Mouse (Mus musculus) G1E (cell line): ENCODE measurements around the gene Lgals9. TPM values are rescaled to one million over a fixed set of nuclear protein-coding genes. Genes with fewer than 3 reads are reported as not detected.

Experiments
- ATAC-seq: 2 replicates; pipeline ENCODE4 v1.8.0; 2016; ENCODE audit warnings: mild to moderate bottlenecking; ENCODE audit not compliant: insufficient number of reproducible peaks, poor library complexity, low FRiP score, severe bottlenecking; ENCODE audit errors: extremely low read depth
- DNase-seq: peaks from one replicate; pipeline ENCODE4 v3.0.0; 2012; ENCODE audit warnings: low spot score
- H3K27me3 ChIP-seq: 2 replicates; pipeline ENCODE4 v1.6.1; 2012; ENCODE audit warnings: mild to moderate bottlenecking, low read length, inconsistent platforms; ENCODE audit not compliant: insufficient read depth
- H3K36me3 ChIP-seq: replicated peaks from 2 replicates; pipeline ENCODE3; 2012; ENCODE audit warnings: mild to moderate bottlenecking, inconsistent platforms
- H3K4me1 ChIP-seq: 2 replicates; pipeline ENCODE4 v1.6.1; 2012; ENCODE audit warnings: low read depth, low read length, inconsistent platforms, mixed read lengths; ENCODE audit not compliant: insufficient read depth
- H3K4me3 ChIP-seq: 2 replicates; pipeline ENCODE4 v1.5.1; 2012; ENCODE audit warnings: low read depth, mild to moderate bottlenecking, inconsistent platforms, low read length, moderate library complexity, mixed read lengths
- H3K9me3 ChIP-seq: replicated peaks from 2 replicates; pipeline ENCODE4 v1.6.1; 2012; ENCODE audit warnings: inconsistent platforms
- CTCF ChIP-seq: IDR thresholded peaks from 2 replicates; pipeline ENCODE4 v1.5.1; 2012; ENCODE audit warnings: low read depth, low read length, inconsistent platforms, mixed read lengths
- GATA1 ChIP-seq: IDR thresholded peaks from 2 replicates; pipeline ENCODE4 v1.6.1; 2012; ENCODE audit warnings: borderline replicate concordance, low read length, inconsistent platforms, mixed read lengths
- GATA2 ChIP-seq: IDR thresholded peaks from 2 replicates; pipeline ENCODE4 v1.6.1; 2012; ENCODE audit warnings: low read depth, low read length, inconsistent platforms, borderline replicate concordance
- POLR2AphosphoS5 ChIP-seq: IDR thresholded peaks from 2 replicates; pipeline ENCODE4 v1.6.1; 2012; ENCODE audit warnings: low read depth, low read length, inconsistent platforms; ENCODE audit not compliant: insufficient replicate concordance
- TAL1 ChIP-seq: conservative IDR thresholded peaks from 2 replicates; pipeline ENCODE4 v1.6.1; 2012; ENCODE audit warnings: low read depth, low read length, inconsistent platforms, mixed read lengths
- polyA plus RNA-seq: library from polyadenylated mRNA; stranded (reverse); fragments of >175 nt; gene quantifications from 2 replicates; pipeline ENCODE4 v1.2.3, GENCODE M21; 2012
- total RNA-seq, 2 experiments: library from RNA; stranded (forward) in 1 of 2; stranded (reverse) in 1 of 2; fragments of 200-1000 nt in 1 of 2; fragments of >200 nt in 1 of 2; fragmentation: Nextera tagmentation in 1 of 2; gene quantifications; 2 replicates each; pipeline ENCODE4 v1.2.3; 2014 to 2017

Gene Lgals9
- total and polyA plus RNA-seq, 3 experiments = 41.2 to 786 (median 183) TPM

DNA sequence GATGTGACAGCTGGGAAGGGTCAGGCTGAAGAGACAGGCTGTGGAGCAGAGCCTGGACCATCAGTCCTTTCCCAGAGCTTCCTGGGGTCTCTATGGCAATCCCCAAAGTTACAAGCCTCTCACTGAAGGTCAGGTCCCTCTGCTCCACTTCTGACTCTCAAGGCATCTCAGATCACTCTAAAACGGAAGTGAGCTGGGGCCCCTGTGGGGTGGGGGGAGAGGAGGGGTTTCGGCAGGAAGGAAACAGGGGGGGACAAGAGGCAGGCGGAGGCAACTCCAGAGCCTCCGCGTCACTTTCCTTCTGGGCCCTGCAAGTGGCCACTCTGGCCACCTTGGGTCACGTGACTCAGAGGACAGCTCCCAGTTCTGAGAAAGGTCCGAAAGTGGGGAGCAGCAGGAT, 38.6 kb upstream of the Lgals9 start:
- TF ChIP-seq GATA1 (no peak), POLR2AphosphoS5 (no peak), GATA2 (no peak), TAL1 (no peak), CTCF (no peak)
- ATAC-seq (peak; percentile 49; the same call in 1 of the 2 replicates), DNase-seq (no peak)
- peaks cover 34% of the 10 kb centered on the region for H3K36me3 ChIP-seq
- peaks cover 27% of the 10 kb centered on the region for H3K4me1 ChIP-seq
- no peaks in the 10 kb centered on the region for H3K9me3 ChIP-seq
- H3K27me3 ChIP-seq = peaks cover 38% of the 10 kb centered on the region; the same call in 1 of the 2 replicates
- no peak overlapping the region for H3K4me3 ChIP-seq

DNA sequence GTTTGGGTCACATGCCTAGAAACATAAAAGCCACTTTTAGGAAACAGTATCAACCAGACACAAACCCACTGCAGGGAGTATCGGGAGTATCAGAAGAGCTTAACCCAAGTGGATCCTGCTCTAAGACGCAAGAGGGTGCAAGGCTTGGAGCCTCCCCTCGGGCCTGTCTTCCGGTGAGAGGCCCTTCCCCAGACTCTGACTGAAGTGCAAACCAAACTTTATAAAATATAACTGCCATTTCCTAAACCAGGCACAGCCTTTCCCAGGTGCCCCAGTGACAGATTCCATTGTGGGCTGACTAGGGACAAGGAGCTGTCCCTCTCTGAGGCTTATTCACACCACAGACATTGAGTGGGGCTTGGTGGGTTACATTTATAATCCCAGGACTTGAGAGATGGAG, 38.1 kb upstream of the Lgals9 start:
- TF ChIP-seq POLR2AphosphoS5 = no peak
- no peak for TF ChIP-seq GATA2
- TF ChIP-seq TAL1 = no peak
- no peak for TF ChIP-seq CTCF
- TF ChIP-seq GATA1 = no peak
- H3K36me3 ChIP-seq = peaks cover 35% of the 10 kb centered on the region
- DNase-seq (no peak), ATAC-seq (no peak)
- no peaks in the 10 kb centered on the region for H3K9me3 ChIP-seq
- H3K27me3 ChIP-seq = peaks cover 40% of the 10 kb centered on the region; the same call in 1 of the 2 replicates
- H3K4me1 ChIP-seq = peaks cover 32% of the 10 kb centered on the region
- H3K4me3 ChIP-seq = no peak overlapping the region

DNA sequence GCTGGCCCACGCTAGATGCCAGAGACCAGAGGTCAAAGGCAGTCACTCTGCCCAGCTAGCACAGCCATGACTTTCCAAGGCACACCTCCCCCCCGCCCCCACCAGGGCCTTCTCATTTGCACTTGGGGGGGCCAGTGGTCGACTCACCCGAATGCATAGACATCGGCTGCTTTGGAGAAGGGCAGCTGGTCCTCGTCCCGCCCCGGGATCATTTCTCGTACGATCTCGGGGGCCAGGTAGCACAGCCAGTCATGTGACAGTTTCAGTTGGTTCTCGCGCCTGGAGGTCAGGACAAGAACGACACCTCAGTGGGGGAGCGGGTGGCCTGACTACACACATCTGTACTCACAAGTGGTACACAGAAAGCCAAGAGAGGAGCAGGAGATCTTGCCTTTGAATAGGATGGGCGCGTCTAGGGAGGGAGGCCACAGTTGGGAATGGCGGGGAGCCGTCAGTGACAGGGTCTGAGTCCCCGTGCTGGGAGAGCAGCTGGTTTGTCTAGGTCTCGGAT, 35.8 kb upstream of the Lgals9 start:
- TF ChIP-seq CTCF = no peak
- TF ChIP-seq POLR2AphosphoS5 = no peak
- no peak for TF ChIP-seq GATA2
- TF ChIP-seq TAL1 = no peak
- TF ChIP-seq GATA1 = no peak
- DNase-seq (no peak), ATAC-seq (no peak)
- H3K4me3 ChIP-seq = no peak overlapping the region
- H3K4me1 ChIP-seq = peaks cover 54% of the 10 kb centered on the region
- peaks cover 30% of the 10 kb centered on the region; the same call in 1 of the 2 replicates for H3K27me3 ChIP-seq
- H3K9me3 ChIP-seq = no peaks in the 10 kb centered on the region
- peaks cover 27% of the 10 kb centered on the region for H3K36me3 ChIP-seq

DNA sequence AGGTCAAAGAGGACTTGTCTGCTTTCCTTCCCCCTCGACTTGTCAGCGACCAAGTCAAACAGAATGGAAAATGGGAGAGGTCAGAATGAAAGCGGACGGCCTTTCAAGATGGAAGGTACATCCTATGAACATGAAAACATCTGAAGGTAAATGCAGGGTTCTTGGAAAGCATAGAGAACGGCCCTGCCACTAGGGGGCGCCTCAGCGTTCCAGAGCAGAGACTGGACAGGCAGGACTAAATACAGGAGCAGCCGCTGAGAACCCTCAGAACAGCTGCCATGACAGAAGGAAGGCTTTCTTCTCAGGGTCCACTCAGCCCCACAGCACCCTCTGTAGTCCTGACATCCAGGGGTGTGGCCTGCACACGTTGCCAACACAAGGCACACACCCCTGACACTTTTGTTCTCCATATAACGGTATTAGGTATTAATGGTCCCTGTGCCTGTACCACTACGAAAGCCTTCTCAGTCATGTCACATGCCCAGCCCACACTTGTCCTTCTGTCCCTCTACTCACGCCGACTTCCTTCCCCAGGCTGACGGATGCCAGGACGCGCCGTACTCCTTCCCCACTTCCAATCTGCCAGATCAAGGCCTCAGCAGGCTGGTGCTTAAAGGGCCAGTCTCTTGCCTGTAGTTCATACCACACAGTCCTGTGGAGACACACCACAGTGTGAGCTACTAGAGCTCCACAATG, 35.2 kb upstream of the Lgals9 start:
- no peak for DNase-seq
- Histone ChIP-seq H3K27me3 (peaks cover 26% of the 10 kb centered on the region; the same call in 1 of the 2 replicates), H3K36me3 (peaks cover 27% of the 10 kb centered on the region), H3K9me3 (no peaks in the 10 kb centered on the region), H3K4me3 (no peak overlapping the region), H3K4me1 (peaks cover 59% of the 10 kb centered on the region)
- TF ChIP-seq GATA1 = no peak
- no peak for TF ChIP-seq GATA2
- peak; percentile 75 for TF ChIP-seq CTCF
- no peak for TF ChIP-seq TAL1
- TF ChIP-seq POLR2AphosphoS5 = no peak
- ATAC-seq = no peak

DNA sequence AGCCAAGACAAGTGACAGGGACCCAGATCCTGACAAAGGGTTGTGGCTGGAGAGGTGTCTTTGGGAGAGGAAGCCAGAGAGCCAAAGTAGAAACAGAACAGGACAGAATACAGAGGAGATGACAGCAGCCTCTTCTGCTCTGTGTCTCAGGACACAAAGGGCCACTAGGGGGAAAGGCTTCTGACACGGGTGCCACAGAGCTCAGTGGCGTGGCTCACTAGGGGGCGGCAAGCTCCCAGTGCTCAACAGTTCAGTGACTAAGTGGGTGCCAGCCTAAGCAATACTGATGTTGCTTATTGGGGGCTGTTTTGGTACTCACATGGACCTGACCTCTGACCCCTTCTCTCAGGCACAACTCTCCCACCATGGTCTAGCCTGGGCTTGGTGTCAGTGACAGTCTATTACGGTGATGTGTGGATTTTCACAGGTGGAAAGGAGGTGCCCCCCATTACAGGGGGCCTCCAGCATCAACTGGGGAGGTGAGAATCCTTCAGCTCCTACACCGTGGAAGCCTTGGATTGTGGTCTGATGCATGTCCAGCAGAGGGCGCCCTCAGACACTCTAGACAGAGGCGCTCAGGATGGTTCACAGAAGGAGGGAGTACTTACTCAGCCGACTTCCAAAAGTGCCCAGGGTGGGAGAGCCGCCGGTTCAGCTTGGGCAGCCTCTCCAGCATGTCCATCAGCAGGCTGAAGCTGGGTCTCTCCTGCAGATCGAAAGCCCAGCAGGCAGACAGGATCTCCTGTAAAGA, 34.4 kb upstream of the Lgals9 start:
- H3K27me3 ChIP-seq = peaks cover 25% of the 10 kb centered on the region; the same call in 1 of the 2 replicates
- H3K4me1 ChIP-seq = peaks cover 67% of the 10 kb centered on the region
- H3K36me3 ChIP-seq = peaks cover 27% of the 10 kb centered on the region
- peak; percentile 31; the same call in 1 of the 2 replicates for ATAC-seq
- TF ChIP-seq GATA2 (no peak), POLR2AphosphoS5 (no peak), CTCF (peak; percentile 62), TAL1 (no peak), GATA1 (no peak)
- no peak overlapping the region; the same call in 1 of the 2 replicates for H3K4me3 ChIP-seq
- DNase-seq = peak; percentile 77
- no peaks in the 10 kb centered on the region for H3K9me3 ChIP-seq

DNA sequence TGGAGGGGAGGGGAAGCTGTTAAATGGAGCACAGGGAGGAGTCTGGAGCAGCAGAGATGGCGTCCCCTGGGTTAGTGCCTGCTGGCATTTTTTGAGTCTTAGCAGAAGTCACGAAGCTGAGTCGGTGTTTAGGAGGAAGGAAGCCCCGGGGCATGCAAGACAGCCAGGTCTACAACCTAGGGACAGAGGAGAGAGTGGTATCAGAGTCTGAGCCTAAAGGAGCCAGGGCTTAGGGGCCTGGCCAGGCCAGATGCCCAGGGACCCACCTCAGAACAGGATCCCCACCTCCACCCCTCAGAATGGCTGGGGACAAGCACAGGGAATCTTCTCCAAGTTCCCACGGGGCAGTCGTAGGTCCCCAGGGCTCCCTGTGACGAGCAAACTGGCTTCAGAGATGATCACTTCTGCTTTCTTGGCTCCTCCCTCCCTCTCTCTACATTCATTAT, 32.4 kb upstream of the Lgals9 start:
- H3K4me1 ChIP-seq = peaks cover 70% of the 10 kb centered on the region
- H3K4me3 ChIP-seq = peak overlapping the region; percentile 44; the same call in 1 of the 2 replicates
- ATAC-seq (no peak; the same call in 1 of the 2 replicates), DNase-seq (no peak)
- peaks cover 27% of the 10 kb centered on the region for H3K36me3 ChIP-seq
- H3K9me3 ChIP-seq = no peaks in the 10 kb centered on the region; the same call in 1 of the 2 replicates
- H3K27me3 ChIP-seq = peaks cover 22% of the 10 kb centered on the region; the same call in 1 of the 2 replicates
- TF ChIP-seq CTCF = no peak
- no peak for TF ChIP-seq TAL1
- TF ChIP-seq POLR2AphosphoS5 = no peak
- no peak for TF ChIP-seq GATA1
- no peak for TF ChIP-seq GATA2
